Mouse (Mus musculus) myocyte (in vitro differentiated cells): ENCODE data around the gene Gpr37. TPM values are rescaled to one million over a fixed set of nuclear protein-coding genes. Genes with fewer than 3 reads are reported as not detected.

ENCODE experiments used
- H3K27me3 ChIP-seq: one replicate; pipeline ENCODE4 v1.6.1; 2011; ENCODE audit not compliant: control insufficient read depth, insufficient read depth, insufficient read length
- H3K36me3 ChIP-seq: one replicate; pipeline ENCODE4 v1.6.1; 2011; ENCODE audit not compliant: control insufficient read depth, insufficient read depth
- H3K4me2 ChIP-seq: one replicate; pipeline ENCODE4 v1.6.1; 2011; ENCODE audit warnings: low read depth, control low read depth
- H3K4me3 ChIP-seq: one replicate; pipeline ENCODE4 v1.5.1; 2011; ENCODE audit warnings: mild to moderate bottlenecking, control low read depth, moderate library complexity
- H3K79me2 ChIP-seq: one replicate; pipeline ENCODE4 v1.6.1; 2011; ENCODE audit not compliant: control insufficient read depth, insufficient read depth
- H3ac ChIP-seq: one replicate; pipeline ENCODE4 v1.6.1; 2011; ENCODE audit not compliant: control insufficient read depth, insufficient read length
- CEBPB ChIP-seq: IDR thresholded peaks from 2 replicates; pipeline ENCODE4 v1.6.1; 2011; ENCODE audit warnings: mild to moderate bottlenecking, moderate library complexity; ENCODE audit not compliant: poor library complexity, insufficient read depth, severe bottlenecking
- E2F4 ChIP-seq: IDR thresholded peaks from one replicate; pipeline ENCODE4 v1.6.1; 2011; ENCODE audit warnings: mild to moderate bottlenecking, control low read depth, moderate library complexity; ENCODE audit not compliant: insufficient read depth
- MAX ChIP-seq: IDR thresholded peaks from one replicate; pipeline ENCODE4 v1.6.1; 2011; ENCODE audit warnings: low read depth, mild to moderate bottlenecking, control low read depth
- MYOD1 ChIP-seq, 3 experiments: IDR thresholded peaks; one replicate each; pipeline ENCODE4 v1.6.1; 2011; ENCODE audit warnings: control low read depth in 2 of 3, low read depth in 2 of 3, mild to moderate bottlenecking in 2 of 3, moderate library complexity in 1 of 3; ENCODE audit not compliant: insufficient read length in 2 of 3, control insufficient read depth in 1 of 3
- MYOG ChIP-seq, 3 experiments: IDR thresholded peaks; one replicate each; pipeline ENCODE4 v1.6.1; 2011; ENCODE audit warnings: control low read depth in 2 of 3, low read depth in 2 of 3, mild to moderate bottlenecking in 2 of 3; ENCODE audit not compliant: insufficient read length in 2 of 3, control insufficient read depth in 1 of 3, insufficient read depth in 1 of 3
- POLR2A ChIP-seq: IDR thresholded peaks from one replicate; pipeline ENCODE4 v1.6.1; 2011; ENCODE audit warnings: low read depth, mild to moderate bottlenecking, control low read depth, moderate library complexity; ENCODE audit not compliant: insufficient read length
- POLR2AphosphoS2 ChIP-seq: IDR thresholded peaks from one replicate; pipeline ENCODE4 v1.6.1; 2011; ENCODE audit warnings: low read depth, control low read depth; ENCODE audit not compliant: insufficient read length
- REST ChIP-seq: IDR thresholded peaks from one replicate; pipeline ENCODE4 v1.6.1; 2011; ENCODE audit warnings: mild to moderate bottlenecking, control low read depth, moderate library complexity; ENCODE audit not compliant: insufficient read depth, insufficient read length
- SRF ChIP-seq: IDR thresholded peaks from one replicate; pipeline ENCODE4 v1.6.1; 2011; ENCODE audit warnings: low read depth; ENCODE audit not compliant: control insufficient read depth, insufficient read length
- TCF12 ChIP-seq: IDR thresholded peaks from one replicate; pipeline ENCODE4 v1.6.1; 2011; ENCODE audit warnings: mild to moderate bottlenecking, control low read depth; ENCODE audit not compliant: poor library complexity, insufficient read depth, severe bottlenecking
- TCF3 ChIP-seq: IDR thresholded peaks from one replicate; pipeline ENCODE4 v1.6.1; 2011; ENCODE audit warnings: low read depth, control low read depth; ENCODE audit not compliant: insufficient read length
- USF1 ChIP-seq: IDR thresholded peaks from one replicate; pipeline ENCODE4 v1.6.1; 2011; ENCODE audit warnings: low read depth, mild to moderate bottlenecking, control low read depth, moderate library complexity
- polyA plus RNA-seq: library from polyadenylated mRNA; unstranded; fragments of >200 nt; fragmentation: generic; extraction: Trizol; gene quantifications from one replicate; pipeline ENCODE4 v1.2.1, GENCODE M21; 2012; ENCODE audit warnings: missing spikeins

Gene Gpr37
- polyA plus RNA-seq: 0.08 TPM

DNA sequence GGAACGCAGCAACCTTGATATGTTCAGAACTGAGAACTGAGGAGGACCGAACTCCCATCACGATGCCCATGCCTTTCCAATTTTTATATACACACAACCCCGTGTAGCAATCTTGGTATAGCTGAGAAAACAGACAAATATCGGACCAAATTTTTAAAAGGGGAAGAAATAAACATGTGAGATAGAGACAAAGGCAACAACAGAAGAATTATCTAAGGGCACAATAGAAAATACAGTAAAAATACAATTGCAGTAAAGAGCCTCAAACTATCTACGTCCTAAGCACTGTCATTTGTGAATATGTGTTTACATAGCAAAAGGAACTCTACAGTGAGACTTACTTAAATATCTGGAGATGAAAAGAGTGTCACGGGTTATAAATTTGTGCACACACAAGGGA, at the start of gene Gpr37:
Gpr37 (minus strand) TSS at position 101 of the 400 bp plus-strand sequence.
- H3K27me3 ChIP-seq: no peaks in the 10 kb centered on the region
- no peak within 1 kb of the TSS for H3ac ChIP-seq
- no peaks in the 10 kb centered on the region for H3K36me3 ChIP-seq
- TF ChIP-seq MAX: no peak
- TF ChIP-seq SRF: no peak
- no peak for TF ChIP-seq TCF12
- TF ChIP-seq MYOG (IDR thresholded peaks at IDR 0.05; ENCODE audit: control insufficient read depth in 1 of 3, insufficient read depth in 1 of 3, insufficient read length in 2 of 3, low read depth in 2 of 3): no peak
- no peak for TF ChIP-seq POLR2AphosphoS2
- TF ChIP-seq TCF3: no peak
- no peak for TF ChIP-seq REST
- no peak for TF ChIP-seq CEBPB
- no peak for TF ChIP-seq USF1
- TF ChIP-seq MYOD1 (IDR thresholded peaks at IDR 0.05; ENCODE audit: control insufficient read depth in 1 of 3, insufficient read length in 2 of 3, low read depth in 2 of 3): no peak
- TF ChIP-seq E2F4: no peak
- TF ChIP-seq POLR2A: no peak
- peak within 1 kb of the TSS; percentile 72 for H3K4me2 ChIP-seq
- peak within 1 kb of the TSS; percentile 13 for H3K4me3 ChIP-seq
- H3K79me2 ChIP-seq: no peaks in the 10 kb centered on the region

GRCm38 (mm10) chr6:25736533-25736932, 46.0 kb upstream of the Gpr37 start:
- H3K36me3 ChIP-seq: no peaks in the 10 kb centered on the region
- H3K79me2 ChIP-seq: no peaks in the 10 kb centered on the region
- no peaks in the 10 kb centered on the region for H3K27me3 ChIP-seq
- TF ChIP-seq POLR2A (no peak), MYOD1 (IDR thresholded peaks at IDR 0.05; ENCODE audit: control insufficient read depth in 1 of 3, insufficient read length in 2 of 3, low read depth in 2 of 3) (no peak), MAX (no peak), MYOG (IDR thresholded peaks at IDR 0.05; ENCODE audit: control insufficient read depth in 1 of 3, insufficient read depth in 1 of 3, insufficient read length in 2 of 3, low read depth in 2 of 3) (no peak), E2F4 (no peak), CEBPB (no peak), REST (no peak), POLR2AphosphoS2 (no peak), TCF3 (no peak), SRF (no peak), TCF12 (no peak), USF1 (no peak)
- H3K4me2 ChIP-seq: no peak overlapping the region
- no peak overlapping the region for H3K4me3 ChIP-seq
- H3ac ChIP-seq: no peak overlapping the region

DNA sequence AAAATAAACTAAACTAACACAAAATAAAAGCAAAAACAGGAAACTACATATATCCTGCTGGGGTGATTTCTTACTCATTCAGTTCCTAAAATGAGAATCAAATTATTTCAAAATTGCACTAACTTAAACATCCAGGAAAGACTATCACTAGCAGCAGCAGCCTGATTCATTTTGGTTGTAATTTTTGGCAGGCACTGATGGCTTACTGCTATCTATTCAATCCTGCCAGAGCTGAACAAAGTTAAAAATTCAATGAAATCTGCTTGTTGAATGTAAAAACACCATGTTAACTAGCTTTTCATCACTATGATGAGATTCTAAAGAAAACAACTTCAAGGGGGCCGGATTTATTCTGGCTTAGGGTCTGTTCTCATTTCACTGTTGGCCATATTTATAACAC, 36.0 kb upstream of the Gpr37 start:
- no peak for TF ChIP-seq E2F4
- no peak for TF ChIP-seq MYOG (IDR thresholded peaks at IDR 0.05; ENCODE audit: control insufficient read depth in 1 of 3, insufficient read depth in 1 of 3, insufficient read length in 2 of 3, low read depth in 2 of 3)
- TF ChIP-seq POLR2A: no peak
- no peak for TF ChIP-seq POLR2AphosphoS2
- no peak for TF ChIP-seq USF1
- no peak for TF ChIP-seq MAX
- TF ChIP-seq TCF12: no peak
- no peak for TF ChIP-seq SRF
- H3K4me2 ChIP-seq: no peak overlapping the region
- H3K36me3 ChIP-seq: no peaks in the 10 kb centered on the region
- no peaks in the 10 kb centered on the region for H3K27me3 ChIP-seq
- no peak overlapping the region for H3ac ChIP-seq
- H3K4me3 ChIP-seq: no peak overlapping the region
- no peaks in the 10 kb centered on the region for H3K79me2 ChIP-seq

DNA sequence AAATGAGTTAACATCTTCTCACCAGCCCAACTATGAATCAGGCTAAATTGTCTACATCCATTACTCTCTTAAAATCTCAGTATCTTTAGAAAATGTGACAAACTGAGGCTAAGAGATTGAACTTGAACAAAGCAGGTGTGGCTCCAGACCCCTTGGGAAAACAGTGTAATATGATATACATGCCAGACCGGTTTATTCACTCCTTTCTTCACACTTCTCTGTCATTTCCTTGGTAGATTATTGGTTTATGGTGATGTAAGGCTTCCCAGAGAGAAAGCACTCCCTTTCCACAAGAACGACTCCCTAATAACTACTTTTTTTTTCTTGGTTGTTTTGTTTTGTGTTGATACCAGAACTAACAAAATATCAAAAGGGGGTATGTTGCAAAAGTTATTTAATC, 20.1 kb upstream of the Gpr37 start:
- H3ac ChIP-seq: no peak overlapping the region
- H3K79me2 ChIP-seq: no peaks in the 10 kb centered on the region
- no peaks in the 10 kb centered on the region for H3K27me3 ChIP-seq
- H3K4me3 ChIP-seq: no peak overlapping the region
- no peak overlapping the region for H3K4me2 ChIP-seq
- TF ChIP-seq POLR2AphosphoS2: no peak
- no peak for TF ChIP-seq SRF
- TF ChIP-seq MAX: no peak
- TF ChIP-seq E2F4: no peak
- TF ChIP-seq TCF12: no peak
- TF ChIP-seq REST: no peak
- no peak for TF ChIP-seq MYOD1 (IDR thresholded peaks at IDR 0.05; ENCODE audit: control insufficient read depth in 1 of 3, insufficient read length in 2 of 3, low read depth in 2 of 3)
- no peak for TF ChIP-seq POLR2A
- TF ChIP-seq TCF3: no peak
- TF ChIP-seq CEBPB: no peak
- TF ChIP-seq MYOG (IDR thresholded peaks at IDR 0.05; ENCODE audit: control insufficient read depth in 1 of 3, insufficient read depth in 1 of 3, insufficient read length in 2 of 3, low read depth in 2 of 3): no peak
- H3K36me3 ChIP-seq: no peaks in the 10 kb centered on the region

DNA sequence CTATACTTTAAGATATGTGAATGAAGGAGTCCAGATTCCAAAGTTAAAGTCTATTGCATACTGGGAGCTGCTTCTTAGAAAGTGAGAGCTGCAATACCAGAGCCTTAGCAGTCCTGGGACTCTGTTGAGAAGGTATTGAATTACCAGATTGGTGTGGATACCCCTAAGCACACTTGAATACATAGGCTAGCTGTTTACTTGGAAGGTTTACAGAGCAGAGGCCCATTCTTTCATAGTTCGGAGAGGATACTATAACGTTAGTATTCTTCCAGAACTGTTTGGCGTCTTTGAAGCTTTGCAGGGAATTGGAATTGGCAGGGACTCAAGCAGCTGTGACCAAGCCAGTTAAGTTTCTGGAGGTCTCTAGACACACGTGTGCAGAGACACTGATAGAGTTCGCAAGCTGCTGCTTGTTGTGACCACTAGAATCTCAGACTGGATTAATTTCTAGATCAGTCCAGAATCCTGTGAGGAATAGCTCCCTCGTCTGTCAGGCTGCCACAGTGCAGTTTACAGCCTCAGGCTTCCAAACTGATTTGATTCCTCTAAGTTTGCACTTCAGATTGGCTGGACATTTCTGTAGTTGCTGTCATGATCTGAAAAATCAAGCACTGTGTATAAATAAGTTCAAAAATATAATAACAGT, 18.8 kb upstream of the Gpr37 start:
- no peak overlapping the region for H3K4me2 ChIP-seq
- no peak for TF ChIP-seq TCF12
- TF ChIP-seq POLR2AphosphoS2: no peak
- TF ChIP-seq MAX: no peak
- H3ac ChIP-seq: no peak overlapping the region
- H3K79me2 ChIP-seq: no peaks in the 10 kb centered on the region
- no peaks in the 10 kb centered on the region for H3K36me3 ChIP-seq
- H3K4me3 ChIP-seq: no peak overlapping the region
- no peaks in the 10 kb centered on the region for H3K27me3 ChIP-seq
